Mouse (Mus musculus): ENCODE data around the gene Cmtm6. TPM values are rescaled to one million over a fixed set of nuclear protein-coding genes. Genes with fewer than 3 reads are reported as not detected.
"Not testable (repeated sequence)": the region's sequence is repeated elsewhere in the genome, so short reads cannot be mapped to it uniquely, and the experiment has no call there.

The Cmtm6 gene
- polyA plus RNA-seq, 1 experiment from 2014 or later, result 18.7 TPM

GRCm38 (mm10) chr9:114713481-114713880 lies 17.4 kb upstream of the Cmtm6 start:
- H3K4me1 ChIP-seq (ENCODE audit: control insufficient read depth, insufficient read depth, low read length), result no peaks in the 10 kb centered on the region
- no peaks in the 10 kb centered on the region for H3K9me3 ChIP-seq (replicated peaks; ENCODE audit: control insufficient read depth, low read length, poor library complexity, severe bottlenecking)
- H3K4me3 ChIP-seq (ENCODE audit: low read depth, low read length), result no peak overlapping the region
- no peak overlapping the region for H3K4me2 ChIP-seq (ENCODE audit: low read length)
- ATAC-seq, result no peak
- H3K9ac ChIP-seq (ENCODE audit: low read depth, low read length), result no peak overlapping the region
- no peaks in the 10 kb centered on the region for H3K27me3 ChIP-seq (ENCODE audit: control insufficient read depth, insufficient read depth, low read depth, low read length)
- no peak overlapping the region for H3K27ac ChIP-seq (ENCODE audit: low read length)
- 92% methylated on average over 7 of the region's 7 CpGs for WGBS
- peaks cover 36% of the 10 kb centered on the region for H3K36me3 ChIP-seq (ENCODE audit: control insufficient read depth, insufficient read depth, low read length)

GRCm38 (mm10) chr9:114716677-114717331 lies 14.1 kb upstream of the Cmtm6 start:
- H3K36me3 ChIP-seq (ENCODE audit: control insufficient read depth, insufficient read depth, low read length), result peaks cover 52% of the 10 kb centered on the region

DNA sequence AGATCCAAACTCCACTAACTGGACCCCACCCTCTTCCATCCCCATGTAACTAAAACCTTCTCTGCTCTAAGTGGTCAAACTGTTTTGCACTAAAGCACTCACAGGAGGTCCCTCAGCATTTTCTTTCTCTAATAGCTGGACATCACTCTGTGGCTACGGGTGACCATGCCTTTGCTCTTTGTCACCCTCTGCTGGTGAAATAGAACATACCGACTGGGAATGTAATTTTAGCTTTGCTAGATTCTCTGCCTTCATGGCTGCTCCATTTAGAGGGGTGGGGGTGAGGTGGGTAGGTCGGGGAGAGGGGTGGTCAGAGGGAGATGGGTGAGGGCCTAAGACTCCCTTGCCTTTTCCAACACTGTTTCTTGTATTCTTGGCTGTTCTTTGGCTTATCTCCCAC lies 3.6 kb upstream of the Cmtm6 start:
- no peak for ATAC-seq
- Histone ChIP-seq H3K4me1 (ENCODE audit: control insufficient read depth, insufficient read depth, low read length) (peaks cover 7% of the 10 kb centered on the region), H3K9ac (ENCODE audit: low read depth, low read length) (no peak overlapping the region), H3K4me2 (ENCODE audit: low read length) (no peak overlapping the region), H3K27me3 (ENCODE audit: control insufficient read depth, insufficient read depth, low read depth, low read length) (no peaks in the 10 kb centered on the region), H3K4me3 (ENCODE audit: low read depth, low read length) (no peak overlapping the region), H3K36me3 (ENCODE audit: control insufficient read depth, insufficient read depth, low read length) (peaks cover 19% of the 10 kb centered on the region), H3K27ac (ENCODE audit: low read length) (no peak overlapping the region), H3K9me3 (replicated peaks; ENCODE audit: control insufficient read depth, low read length, poor library complexity, severe bottlenecking) (no peaks in the 10 kb centered on the region)
- 3% methylated on average over 3 of the region's 3 CpGs for WGBS

More at GRCm38 (mm10) chr9:114716677-114717331, 14.1 kb upstream of the Cmtm6 start:
- Histone ChIP-seq H3K27ac (ENCODE audit: low read length) (no peak overlapping the region), H3K4me2 (ENCODE audit: low read length) (no peak overlapping the region), H3K27me3 (ENCODE audit: control insufficient read depth, insufficient read depth, low read depth, low read length) (no peaks in the 10 kb centered on the region), H3K4me3 (ENCODE audit: low read depth, low read length) (no peak overlapping the region), H3K9me3 (replicated peaks; ENCODE audit: control insufficient read depth, low read length, poor library complexity, severe bottlenecking) (no peaks in the 10 kb centered on the region), H3K9ac (ENCODE audit: low read depth, low read length) (no peak overlapping the region), H3K4me1 (ENCODE audit: control insufficient read depth, insufficient read depth, low read length) (no peaks in the 10 kb centered on the region)
- 86% methylated on average over 18 of the region's 18 CpGs for WGBS
- no peak for ATAC-seq

DNA sequence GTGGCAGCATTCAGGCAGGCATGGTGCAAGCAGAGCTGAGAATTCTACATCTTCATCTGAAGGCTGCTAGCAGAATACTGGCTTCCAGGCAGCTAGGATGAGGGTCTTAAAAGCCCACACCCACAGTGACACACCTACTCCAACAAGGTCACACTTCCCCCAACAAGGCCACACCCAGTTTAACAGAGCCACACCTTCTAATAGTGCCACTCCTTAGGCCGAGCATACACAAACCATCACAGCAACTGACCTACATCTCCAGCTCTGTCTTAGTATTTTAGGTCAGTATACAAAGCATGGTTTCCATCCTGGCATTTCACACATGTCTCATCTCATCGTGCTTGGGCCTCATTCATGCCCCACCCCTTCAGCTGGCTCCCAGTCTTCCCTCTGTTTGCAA lies 2.5 kb upstream of the Cmtm6 start:
- H3K4me1 ChIP-seq (ENCODE audit: control insufficient read depth, insufficient read depth, low read length), result peaks cover 13% of the 10 kb centered on the region

GRCm38 (mm10) chr9:114729911-114730805 lies 758 bp upstream of the Cmtm6 start:
- ATAC-seq, result no peak
- Histone ChIP-seq H3K27ac (ENCODE audit: low read length) (no peak overlapping the region), H3K36me3 (ENCODE audit: control insufficient read depth, insufficient read depth, low read length) (no peaks in the 10 kb centered on the region), H3K4me3 (ENCODE audit: low read depth, low read length) (peak overlapping the region; percentile 90), H3K27me3 (ENCODE audit: control insufficient read depth, insufficient read depth, low read depth, low read length) (no peaks in the 10 kb centered on the region), H3K9me3 (replicated peaks; ENCODE audit: control insufficient read depth, low read length, poor library complexity, severe bottlenecking) (no peaks in the 10 kb centered on the region), H3K9ac (ENCODE audit: low read depth, low read length) (no peak overlapping the region), H3K4me1 (ENCODE audit: control insufficient read depth, insufficient read depth, low read length) (peaks cover 13% of the 10 kb centered on the region), H3K4me2 (ENCODE audit: low read length) (peak overlapping the region; percentile 62)
- 49% methylated on average over 24 of the region's 30 CpGs for WGBS

More for the DNA sequence above, 2.5 kb upstream of the Cmtm6 start:
- 68% methylated on average over 2 of the region's 2 CpGs for whole genome bisulfite sequencing
- not testable (repeated sequence) for ATAC-seq; H3K4me3 ChIP-seq (ENCODE audit: low read depth, low read length); H3K4me2 ChIP-seq (ENCODE audit: low read length); H3K27me3 ChIP-seq (ENCODE audit: control insufficient read depth, insufficient read depth, low read depth, low read length); H3K27ac ChIP-seq (ENCODE audit: low read length); H3K9ac ChIP-seq (ENCODE audit: low read depth, low read length); H3K36me3 ChIP-seq (ENCODE audit: control insufficient read depth, insufficient read depth, low read length); H3K9me3 ChIP-seq (replicated peaks; ENCODE audit: control insufficient read depth, low read length, poor library complexity, severe bottlenecking)

DNA sequence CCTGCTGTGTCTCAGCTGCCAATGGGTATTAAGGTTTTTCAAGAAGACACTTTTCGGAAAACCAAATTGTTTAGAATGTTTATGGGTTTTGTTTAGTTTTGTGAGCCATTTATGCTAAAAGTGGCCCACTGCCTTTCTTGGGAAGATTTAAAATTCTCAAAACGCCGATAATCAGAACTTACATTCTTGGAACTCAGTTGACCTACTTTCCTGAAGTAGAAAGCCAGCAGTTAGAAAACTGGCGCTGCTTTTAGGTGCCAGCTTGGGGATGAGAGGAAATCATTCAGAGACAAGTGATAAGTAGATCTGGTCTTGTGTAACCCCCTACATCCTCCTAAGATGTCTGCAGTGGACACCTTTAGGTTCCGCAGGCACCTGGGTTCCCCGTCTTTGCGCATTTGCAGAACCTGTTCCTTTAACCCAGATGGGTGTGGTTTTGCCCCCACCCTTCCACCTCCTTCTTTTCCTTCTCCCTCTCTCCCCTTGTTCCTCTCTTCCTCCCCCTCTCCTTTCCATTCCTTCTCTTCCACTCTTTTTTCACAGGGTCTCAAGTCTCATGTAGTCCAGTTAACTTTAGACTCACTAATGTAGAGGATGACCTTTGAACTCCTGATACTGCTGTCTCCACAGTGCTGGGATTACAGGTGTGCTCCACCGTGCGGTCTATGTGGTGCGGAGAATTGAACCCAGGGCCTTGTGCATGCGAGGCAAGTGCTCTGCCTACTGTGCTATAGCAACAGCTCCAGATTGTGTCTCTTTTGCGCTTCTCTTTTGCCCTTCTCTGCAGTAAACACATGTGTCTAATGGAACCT lies 1.2 kb downstream of the Cmtm6 start:
- Histone ChIP-seq H3K4me2 (ENCODE audit: low read length) (peak overlapping the region; percentile 62), H3K36me3 (ENCODE audit: control insufficient read depth, insufficient read depth, low read length) (no peaks in the 10 kb centered on the region), H3K9me3 (replicated peaks; ENCODE audit: control insufficient read depth, low read length, poor library complexity, severe bottlenecking) (no peaks in the 10 kb centered on the region), H3K4me1 (ENCODE audit: control insufficient read depth, insufficient read depth, low read length) (peaks cover 13% of the 10 kb centered on the region), H3K27me3 (ENCODE audit: control insufficient read depth, insufficient read depth, low read depth, low read length) (no peaks in the 10 kb centered on the region), H3K9ac (ENCODE audit: low read depth, low read length) (peak overlapping the region; percentile 88), H3K4me3 (ENCODE audit: low read depth, low read length) (peak overlapping the region; percentile 90), H3K27ac (ENCODE audit: low read length) (no peak overlapping the region)
- no peak for ATAC-seq
- 73% methylated on average over 12 of the region's 12 CpGs for WGBS

DNA sequence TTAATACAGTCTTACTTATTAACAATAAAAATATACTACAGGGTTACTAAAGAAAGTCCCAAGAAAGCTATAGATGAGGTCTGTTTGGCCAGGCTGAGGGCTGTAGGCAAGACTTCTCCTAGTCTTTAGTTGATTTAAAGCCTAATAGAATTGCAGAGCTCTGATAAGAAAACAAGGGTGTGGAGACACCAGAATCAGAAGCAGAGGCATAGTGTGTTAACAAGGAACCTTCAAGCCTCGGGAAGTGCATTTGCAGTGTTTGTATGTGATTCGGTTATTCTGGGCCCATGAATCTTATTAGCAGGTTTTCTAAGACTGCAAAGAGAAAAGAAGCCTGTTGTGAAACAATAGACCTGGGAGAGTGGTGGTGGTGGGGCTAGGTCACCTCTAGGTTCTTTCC lies 2.3 kb downstream of the Cmtm6 start:
- no peak overlapping the region for H3K9ac ChIP-seq (ENCODE audit: low read depth, low read length)
- ATAC-seq, result no peak
- H3K4me2 ChIP-seq (ENCODE audit: low read length), result no peak overlapping the region
- H3K4me3 ChIP-seq (ENCODE audit: low read depth, low read length), result no peak overlapping the region
- H3K27ac ChIP-seq (ENCODE audit: low read length), result no peak overlapping the region
- H3K4me1 ChIP-seq (ENCODE audit: control insufficient read depth, insufficient read depth, low read length), result peaks cover 13% of the 10 kb centered on the region
- H3K9me3 ChIP-seq (replicated peaks; ENCODE audit: control insufficient read depth, low read length, poor library complexity, severe bottlenecking), result no peaks in the 10 kb centered on the region
- H3K36me3 ChIP-seq (ENCODE audit: control insufficient read depth, insufficient read depth, low read length), result no peaks in the 10 kb centered on the region
- 90% methylated on average over 2 of the region's 2 CpGs for WGBS
- H3K27me3 ChIP-seq (ENCODE audit: control insufficient read depth, insufficient read depth, low read depth, low read length), result no peaks in the 10 kb centered on the region

DNA sequence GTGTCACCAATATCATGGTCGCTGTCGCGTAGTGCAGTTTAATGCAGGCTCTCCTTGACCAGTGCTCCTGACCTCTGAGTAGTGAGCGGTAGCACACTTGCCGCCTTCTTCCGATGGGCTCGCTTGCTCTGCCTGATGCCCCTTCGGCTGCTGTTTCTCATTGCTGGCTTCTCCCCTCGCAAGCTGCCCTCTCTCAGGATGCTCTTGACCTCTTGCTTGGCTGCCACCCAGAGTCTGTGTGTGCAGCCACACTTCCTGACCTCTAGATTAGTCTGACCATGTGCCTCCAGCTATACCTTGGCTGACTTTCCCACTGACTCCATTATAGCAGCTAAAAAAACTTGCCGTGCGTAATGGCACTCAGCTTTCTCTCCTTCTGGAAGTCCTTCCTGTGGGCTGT lies 5.5 kb downstream of the Cmtm6 start:
- no peak overlapping the region for H3K4me3 ChIP-seq (ENCODE audit: low read depth, low read length)
- no peaks in the 10 kb centered on the region for H3K27me3 ChIP-seq (ENCODE audit: control insufficient read depth, insufficient read depth, low read depth, low read length)
- H3K27ac ChIP-seq (ENCODE audit: low read length), result no peak overlapping the region
- H3K36me3 ChIP-seq (ENCODE audit: control insufficient read depth, insufficient read depth, low read length), result no peaks in the 10 kb centered on the region
- H3K4me1 ChIP-seq (ENCODE audit: control insufficient read depth, insufficient read depth, low read length), result peaks cover 13% of the 10 kb centered on the region
- 85% methylated on average over 11 of the region's 11 CpGs for WGBS
- H3K9me3 ChIP-seq (replicated peaks; ENCODE audit: control insufficient read depth, low read length, poor library complexity, severe bottlenecking), result no peaks in the 10 kb centered on the region
- H3K9ac ChIP-seq (ENCODE audit: low read depth, low read length), result no peak overlapping the region
- no peak for ATAC-seq
- H3K4me2 ChIP-seq (ENCODE audit: low read length), result no peak overlapping the region
